8 mouse cellular contexts compared by ENCODE assay signal in genomic region chr2:16450838-16451665, GRCm38 (mm10).
DNase-seq lines count a peak whose midpoint lies in the region; ATAC-seq lines count a peak whose summit lies in the region.

No protein-coding gene starts in this region.

- DNase-seq in midbrain, embryonic 10.5 days (ENCODE audit: low spot score), result peak; percentile 19
- DNase-seq in gastrocnemius, postnatal 25 days, result peak; percentile 63
- DNase-seq in thymus, postnatal 10 days (ENCODE audit: low spot score in 2 of 2), result no peak
- DNase-seq in thymus, adult 18-20 months, result no peak
- no peak for DNase-seq in layer of hippocampus, adult 9-11 months

- H3K4me2 ChIP-seq in midbrain, embryonic 15.5 days, result no peak overlapping the region
- peak overlapping the region; percentile 2; the same call in 1 of the 2 replicates for H3K4me2 ChIP-seq in kidney, embryonic 14.5 days (replicated peaks; ENCODE audit: low read depth, low read length)
- no peak overlapping the region for H3K4me2 ChIP-seq in midbrain, embryonic 13.5 days (replicated peaks)

- no peak overlapping the region for H3K9ac ChIP-seq in midbrain, embryonic 15.5 days
- H3K9ac ChIP-seq in kidney, embryonic 14.5 days (ENCODE audit: low read depth, low read length), result no peak overlapping the region
- no peak overlapping the region for H3K9ac ChIP-seq in midbrain, embryonic 13.5 days (replicated peaks)

- H3K4me1 ChIP-seq in midbrain, embryonic 10.5 days, result peaks cover 7% of the 10 kb centered on the region
- H3K4me1 ChIP-seq in midbrain, embryonic 15.5 days, result no peaks in the 10 kb centered on the region
- peaks cover 10% of the 10 kb centered on the region; the same call in 1 of the 2 replicates for H3K4me1 ChIP-seq in kidney, embryonic 14.5 days (ENCODE audit: control insufficient read depth, insufficient read depth, low read length)
- peaks cover 5% of the 10 kb centered on the region; the same call in 1 of the 2 replicates for H3K4me1 ChIP-seq in midbrain, embryonic 13.5 days (replicated peaks)

- ATAC-seq in midbrain, embryonic 15.5 days (replicated peaks), result no peak; the same call in 1 of the 2 replicates
- ATAC-seq in kidney, embryonic 14.5 days (ENCODE audit: low FRiP score, low TSS enrichment), result peak; percentile 78
- ATAC-seq in midbrain, embryonic 13.5 days, result peak; percentile 69

- H3K4me3 ChIP-seq in midbrain, embryonic 10.5 days, result no peak overlapping the region
- H3K4me3 ChIP-seq in midbrain, embryonic 15.5 days, result no peak overlapping the region
- H3K4me3 ChIP-seq in kidney, embryonic 14.5 days (ENCODE audit: low read length), result no peak overlapping the region
- H3K4me3 ChIP-seq in midbrain, embryonic 13.5 days (replicated peaks), result no peak overlapping the region

- no peaks in the 10 kb centered on the region for H3K27me3 ChIP-seq in midbrain, embryonic 10.5 days (ENCODE audit: low read depth, poor library complexity, severe bottlenecking)
- H3K27me3 ChIP-seq in midbrain, embryonic 15.5 days (replicated peaks), result no peaks in the 10 kb centered on the region
- H3K27me3 ChIP-seq in kidney, embryonic 14.5 days (ENCODE audit: control insufficient read depth, insufficient read depth, low read length), result no peaks in the 10 kb centered on the region
- H3K27me3 ChIP-seq in midbrain, embryonic 13.5 days, result no peaks in the 10 kb centered on the region

- H3K27ac ChIP-seq in midbrain, embryonic 10.5 days (replicated peaks), result no peak overlapping the region
- H3K27ac ChIP-seq in midbrain, embryonic 15.5 days, result no peak overlapping the region
- peak overlapping the region; percentile 65; the same call in 1 of the 2 replicates for H3K27ac ChIP-seq in kidney, embryonic 14.5 days (ENCODE audit: low read depth, low read length)
- H3K27ac ChIP-seq in midbrain, embryonic 13.5 days, result no peak overlapping the region

- peaks cover 4% of the 10 kb centered on the region; the same call in 1 of the 2 replicates for H3K9me3 ChIP-seq in midbrain, embryonic 10.5 days (replicated peaks)
- H3K9me3 ChIP-seq in midbrain, embryonic 15.5 days, result no peaks in the 10 kb centered on the region
- H3K9me3 ChIP-seq in kidney, embryonic 14.5 days (ENCODE audit: control insufficient read depth, low read length), result peaks cover 3% of the 10 kb centered on the region; the same call in 1 of the 2 replicates
- H3K9me3 ChIP-seq in midbrain, embryonic 13.5 days, result no peaks in the 10 kb centered on the region

- 40% methylated on average over 7 of the region's 7 CpGs for WGBS in midbrain, embryonic 10.5 days
- WGBS in midbrain, embryonic 15.5 days, result 38% methylated on average over 7 of the region's 7 CpGs
- 27% methylated on average over 7 of the region's 7 CpGs for WGBS in kidney, embryonic 14.5 days
- 43% methylated on average over 7 of the region's 7 CpGs for WGBS in midbrain, embryonic 13.5 days

- H3K36me3 ChIP-seq in midbrain, embryonic 10.5 days, result no peaks in the 10 kb centered on the region
- no peaks in the 10 kb centered on the region for H3K36me3 ChIP-seq in midbrain, embryonic 15.5 days (replicated peaks)
- H3K36me3 ChIP-seq in kidney, embryonic 14.5 days (ENCODE audit: control insufficient read depth, insufficient read depth, low read length), result no peaks in the 10 kb centered on the region
- H3K36me3 ChIP-seq in midbrain, embryonic 13.5 days, result no peaks in the 10 kb centered on the region

Comparison
In these comparisons a context has a peak if more than half of its experiments do, and no peak if none do; other contexts are left out.
1. DNase-seq: peak in midbrain, embryonic 10.5 days (single experiment) and gastrocnemius, postnatal 25 days (single experiment); none in thymus, postnatal 10 days (0 of 2), thymus, adult 18-20 months (0 of 2) and layer of hippocampus, adult 9-11 months (single experiment).